Mouse (Mus musculus): Measurements from ENCODE around the gene Bmt2.

GRCm38 (mm10) chr6:13584788-13585187, 93.0 kb downstream of the Bmt2 start:
- no peak for TF ChIP-seq POLR2A (IDR thresholded peaks at IDR 0.05; ENCODE audit: low read depth, low read length)
- TF ChIP-seq CTCF (IDR thresholded peaks at IDR 0.05; ENCODE audit: extremely low read depth, insufficient read length, insufficient replicate concordance, low read depth, low read length) = no peak
